Mouse (Mus musculus) testis, adult 2 months (tissue): ENCODE measurements around the gene Mzt1.

Experiments used
- CTCF ChIP-seq: fragments of 200-500 bp; IDR thresholded peaks from 2 replicates; pipeline ENCODE4 v1.5.1; 2012; ENCODE audit warnings: low read depth, mild to moderate bottlenecking, inconsistent platforms, low read length, moderate library complexity; ENCODE audit not compliant: control insufficient read depth, insufficient read depth, insufficient replicate concordance
- POLR2A ChIP-seq: fragments of 200-500 bp; IDR thresholded peaks from 2 replicates; pipeline ENCODE4 v1.6.1; 2012; ENCODE audit warnings: low read depth, mild to moderate bottlenecking, inconsistent platforms, low read length, moderate library complexity; ENCODE audit not compliant: control insufficient read depth

- TF ChIP-seq POLR2A (no peak), CTCF (no peak)
Observed at GRCm38 (mm10) chr14:99019136-99019808, 26.7 kb downstream of the Mzt1 start.
